Mouse (Mus musculus): ENCODE results near the gene Slc25a43.
"Not testable (repeated sequence)": the region's sequence is repeated elsewhere in the genome, so short reads cannot be mapped to it uniquely, and the experiment has no call there.

Slc25a43 gene

DNA sequence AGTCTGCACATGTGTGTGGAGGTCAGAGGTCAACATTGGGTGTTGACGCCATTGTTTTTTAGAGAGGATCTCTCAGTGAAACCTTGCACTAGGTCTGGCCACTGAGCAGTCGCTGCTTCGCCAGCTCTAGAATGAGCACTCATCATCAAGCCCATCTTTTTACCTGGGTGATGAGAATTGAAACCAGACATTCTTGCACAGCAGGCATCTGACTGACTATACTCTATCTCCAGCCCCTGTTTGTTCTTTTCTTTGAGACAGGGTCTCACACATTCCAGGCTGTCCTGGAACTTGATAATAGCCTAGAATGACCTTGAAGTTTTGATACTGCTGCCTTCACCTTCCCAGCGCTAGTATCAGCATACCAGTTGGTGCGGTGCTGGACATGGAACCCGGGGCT, 29.1 kb downstream of the Slc25a43 start:
- in situ Hi-C loops (cut with MboI; ENCODE audit: unreplicated experiment in 2 of 2), result loop anchor here in 1 of 2 experiments (25.0 kb wide), 1 partner anchor 135 kb away; the partner anchor contains the start of gene Akap17b

DNA sequence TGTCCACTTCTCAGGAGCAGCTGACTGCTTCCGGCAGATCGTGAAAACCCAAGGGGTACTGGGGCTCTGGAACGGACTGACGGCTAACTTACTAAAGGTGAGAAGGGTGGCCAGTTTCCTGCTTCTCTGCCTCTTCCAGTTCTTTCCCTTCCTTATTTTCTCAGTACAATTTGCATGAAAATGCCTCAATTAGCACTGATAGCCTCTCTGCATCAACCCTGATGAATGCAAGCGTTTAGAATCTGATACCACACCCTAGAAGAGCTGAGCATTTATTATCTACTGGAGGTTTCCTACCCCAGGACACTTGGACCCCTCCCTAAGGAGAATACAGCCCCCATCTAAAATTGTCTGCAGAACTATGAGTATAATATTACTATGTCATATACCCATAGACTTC, 32.1 kb downstream of the Slc25a43 start:
- in situ Hi-C loops (cut with MboI; ENCODE audit: unreplicated experiment in 2 of 2), result no loop called here

DNA sequence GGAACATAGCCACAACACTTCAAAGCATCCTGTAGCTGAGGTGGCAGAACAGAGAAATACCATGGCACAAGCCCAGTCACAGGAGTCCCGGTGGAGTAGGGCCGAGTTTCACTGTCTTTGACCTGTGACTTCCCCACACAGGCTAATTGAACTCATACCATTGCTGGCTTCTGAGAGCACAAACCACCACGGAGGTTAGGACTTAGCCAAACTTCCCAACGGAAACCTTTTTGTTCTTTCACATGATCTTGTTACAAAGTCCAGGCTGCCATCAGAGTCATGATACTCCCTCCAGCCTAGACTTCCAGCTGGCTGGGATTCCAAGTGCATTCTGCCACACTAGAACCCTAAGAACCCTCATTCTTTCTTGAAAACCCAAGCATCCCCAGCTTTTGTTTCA, 34.2 kb downstream of the Slc25a43 start:
- in situ Hi-C loops (cut with MboI; ENCODE audit: unreplicated experiment in 2 of 2), result no loop called here

- in situ Hi-C loops (cut with MboI; ENCODE audit: unreplicated experiment in 2 of 2), result no loop called here
Measured at GRCm38 (mm10) chrX:36789360-36789759, 45.9 kb downstream of the Slc25a43 start.

GRCm38 (mm10) chrX:36794571-36794970, 51.1 kb downstream of the Slc25a43 start:
- in situ Hi-C loops (cut with MboI; ENCODE audit: unreplicated experiment in 2 of 2), result no loop called here

DNA sequence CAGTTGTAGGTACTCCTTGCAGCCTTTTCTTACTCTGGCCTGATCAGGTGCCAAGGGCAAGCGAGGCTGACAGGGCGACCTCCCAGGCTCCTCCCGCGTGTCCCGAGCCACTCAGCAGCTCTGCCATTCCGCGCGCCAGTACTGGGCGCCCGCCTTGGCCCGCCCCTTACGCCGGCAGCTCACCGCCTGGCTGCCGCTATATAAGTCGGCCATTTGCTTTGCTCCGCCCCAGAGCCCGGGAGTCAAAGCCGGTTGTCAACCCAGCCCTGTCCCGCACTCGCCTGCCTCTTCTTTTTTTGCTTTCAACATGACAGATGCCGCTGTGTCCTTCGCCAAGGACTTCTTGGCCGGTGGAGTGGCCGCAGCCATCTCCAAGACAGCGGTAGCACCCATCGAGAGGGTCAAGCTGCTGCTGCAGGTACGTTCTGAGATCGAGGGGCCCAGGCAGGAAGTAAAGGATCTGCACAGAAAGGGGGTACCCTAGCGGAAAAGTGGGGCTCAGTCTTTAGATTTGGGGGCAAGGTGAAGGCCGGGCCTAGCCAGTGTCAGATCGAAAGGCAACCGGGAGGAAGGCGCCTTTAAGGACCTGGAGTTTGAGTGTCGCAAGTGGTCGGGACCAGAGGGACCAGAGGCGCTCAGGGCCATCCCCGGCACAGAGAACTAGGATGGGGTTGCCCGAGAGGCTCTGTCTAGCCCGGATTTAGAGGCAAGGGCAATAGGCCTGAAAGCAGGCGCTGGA, 52.1 kb downstream of the Slc25a43 start, which contains the start of gene Slc25a5:
Gene Slc25a5 (plus strand): TSS at position 228 of the 739 bp plus-strand sequence.
- in situ Hi-C loops (cut with MboI; ENCODE audit: unreplicated experiment in 2 of 2), result no loop called here

- in situ Hi-C loops (cut with MboI; ENCODE audit: unreplicated experiment in 2 of 2), result no loop called here
Measured at GRCm38 (mm10) chrX:36796163-36796581, 52.7 kb downstream of the Slc25a43 start.

GRCm38 (mm10) chrX:36796734-36797133, 53.3 kb downstream of the Slc25a43 start:
- in situ Hi-C loops (cut with MboI; ENCODE audit: unreplicated experiment in 2 of 2), result not testable (repeated sequence)

DNA sequence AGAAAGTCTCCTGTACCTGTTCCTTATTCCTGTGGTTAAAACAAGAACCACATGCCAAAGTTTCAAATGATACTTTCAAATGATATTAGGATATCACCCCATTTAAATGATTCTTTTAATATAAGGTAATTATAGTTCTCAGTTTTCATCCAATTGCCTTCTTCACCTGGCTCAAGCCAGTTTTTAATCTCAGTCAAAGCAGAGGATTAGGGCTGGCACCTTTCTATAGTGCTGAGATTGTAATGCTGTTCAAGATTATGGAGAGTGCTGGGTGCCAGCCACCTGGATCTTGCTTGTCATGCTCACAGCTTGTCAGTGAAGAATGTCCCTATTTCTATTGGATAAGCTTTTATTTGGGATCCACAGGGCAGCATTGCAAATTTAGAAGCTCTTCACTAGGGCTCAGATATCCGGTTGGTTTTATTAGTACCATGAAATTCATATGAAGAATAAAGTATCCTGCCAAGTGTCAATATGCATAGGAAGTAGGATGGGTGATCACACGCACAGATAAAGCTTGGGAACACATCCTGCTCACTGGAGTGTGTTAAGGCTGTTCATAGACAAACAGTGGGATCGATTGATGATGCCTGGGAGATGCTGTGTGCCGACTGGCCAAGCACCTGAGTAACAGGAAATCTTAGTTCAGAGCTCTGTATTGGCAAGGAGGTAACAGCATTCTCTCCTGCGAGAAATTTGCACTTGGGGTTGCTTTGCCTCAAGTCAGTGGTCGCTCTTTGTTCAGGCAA, 55.8 kb downstream of the Slc25a43 start:
- in situ Hi-C loops (cut with MboI; ENCODE audit: unreplicated experiment in 2 of 2), result no loop called here

- in situ Hi-C loops (cut with MboI; ENCODE audit: unreplicated experiment in 2 of 2), result no loop called here
Measured at GRCm38 (mm10) chrX:36803189-36803588, 59.7 kb downstream of the Slc25a43 start.

DNA sequence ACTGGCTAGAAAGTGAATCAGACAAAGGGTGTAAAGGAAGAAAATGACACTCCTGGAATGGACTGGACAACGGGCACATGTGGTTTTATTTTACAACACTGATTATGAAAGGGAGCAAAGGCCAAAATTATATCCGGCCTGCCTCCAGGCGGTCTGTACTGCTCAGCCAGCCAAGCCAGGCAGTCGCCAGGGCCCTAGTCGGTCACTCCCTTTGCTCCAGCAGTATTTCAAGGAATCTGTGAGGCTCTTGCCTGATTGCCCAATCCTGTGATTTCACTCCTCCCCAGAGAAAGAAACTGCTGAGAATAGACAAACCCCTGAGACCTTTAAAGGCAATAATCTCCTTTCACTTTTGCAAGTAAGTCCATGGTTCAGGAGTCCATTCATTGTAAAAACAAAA, 60.7 kb downstream of the Slc25a43 start:
- in situ Hi-C loops (cut with MboI; ENCODE audit: unreplicated experiment in 2 of 2), result no loop called here

DNA sequence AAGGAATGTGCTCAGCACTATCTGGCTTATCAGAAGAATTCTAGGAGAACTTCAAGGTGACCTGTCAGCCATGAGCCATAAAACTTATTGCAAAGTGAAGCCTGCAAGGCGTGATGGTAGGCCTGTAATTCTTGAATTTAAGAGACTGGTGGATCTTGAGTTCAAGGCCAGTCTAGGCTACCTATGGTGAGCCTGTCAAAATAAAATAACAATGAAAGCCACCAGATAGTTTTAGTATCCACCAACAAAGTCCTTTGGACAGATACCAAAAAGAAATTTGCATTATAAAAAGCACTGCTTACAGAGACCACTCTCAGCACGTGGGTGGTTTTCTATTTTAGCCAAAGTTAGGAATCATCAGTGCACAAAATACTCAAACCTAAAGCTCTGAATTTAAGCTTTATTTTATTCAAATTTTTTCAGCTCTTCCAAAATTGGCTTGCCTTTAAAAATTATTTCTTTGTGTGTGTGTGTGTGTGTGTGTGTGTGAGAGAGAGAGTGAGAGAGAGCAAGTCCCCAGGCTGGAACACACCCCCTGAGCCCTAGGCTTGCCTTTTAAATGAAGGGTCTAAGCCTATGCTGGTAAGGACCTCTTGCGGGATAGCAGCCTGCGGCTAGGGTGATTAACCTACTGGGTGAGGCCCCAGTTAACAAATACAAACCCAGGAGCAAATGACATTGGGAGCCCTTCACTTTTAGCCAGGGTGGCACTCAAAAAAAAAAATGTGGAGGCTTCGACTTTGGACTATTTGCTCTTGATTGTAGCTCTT, 62.2 kb downstream of the Slc25a43 start:
- in situ Hi-C loops (cut with MboI; ENCODE audit: unreplicated experiment in 2 of 2), result no loop called here

DNA sequence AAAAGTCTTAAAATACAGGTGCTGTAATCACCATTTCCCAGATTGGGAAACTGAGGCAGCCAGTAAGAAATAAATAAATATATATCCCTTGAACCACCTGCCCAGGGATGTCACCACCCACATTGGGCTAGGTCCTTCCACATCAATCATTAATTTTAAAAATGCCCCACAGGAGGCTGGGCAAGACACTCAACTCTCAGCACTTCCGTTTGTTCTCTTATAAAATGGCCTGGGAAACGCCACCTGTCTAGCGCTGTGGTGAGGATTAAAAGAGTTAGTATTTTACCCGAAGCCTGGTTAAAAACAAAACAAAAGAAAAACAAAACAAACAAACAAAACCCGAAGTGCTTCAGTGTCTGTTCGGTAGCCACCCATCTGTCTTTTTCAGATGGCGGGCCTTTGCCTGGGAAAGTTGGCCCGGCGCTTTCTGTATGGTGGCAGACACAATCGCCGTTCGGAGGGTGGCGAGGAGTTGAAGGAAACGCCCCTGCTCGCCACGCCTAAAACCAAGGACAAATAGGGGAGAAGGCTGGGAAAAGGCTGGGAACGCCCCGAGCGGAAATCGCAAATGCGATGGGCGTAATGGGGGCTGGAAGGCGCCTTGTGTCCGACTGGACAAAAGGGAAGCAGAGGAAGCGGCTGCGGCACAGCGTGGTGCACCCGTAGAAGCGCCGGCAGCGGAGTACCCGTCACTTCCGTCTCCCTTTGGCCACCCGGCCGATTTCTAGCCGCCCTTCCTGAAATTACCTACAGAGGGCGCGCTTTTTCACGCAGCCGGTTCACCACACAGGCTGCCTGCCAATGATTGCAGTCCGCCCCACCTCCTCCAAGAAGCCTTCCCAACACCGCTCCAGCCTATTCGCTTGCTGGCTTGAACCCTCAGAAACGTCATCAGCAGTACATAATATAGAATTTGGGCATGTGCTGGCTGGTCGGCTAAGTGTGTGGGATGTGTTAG, 64.2 kb downstream of the Slc25a43 start:
- in situ Hi-C loops (cut with MboI; ENCODE audit: unreplicated experiment in 2 of 2), result no loop called here

DNA sequence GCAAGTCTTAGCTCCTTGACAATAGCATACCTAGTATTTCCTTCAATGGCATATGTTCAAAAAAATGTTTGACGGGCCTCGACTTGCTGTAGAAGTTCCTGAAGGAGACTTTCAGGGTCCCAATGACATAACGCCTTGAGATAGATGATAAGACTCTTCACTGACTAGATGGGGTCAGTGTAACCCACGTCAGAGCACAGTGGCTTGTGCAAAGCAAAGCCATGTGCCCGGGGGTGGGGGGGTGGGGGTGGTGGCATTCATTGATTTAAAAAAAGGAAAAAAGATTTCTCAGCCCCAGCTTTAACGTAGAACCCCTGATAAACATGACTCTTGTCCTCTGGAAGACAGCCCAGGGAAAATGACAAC, 64.8 kb downstream of the Slc25a43 start:
- in situ Hi-C loops (cut with MboI; ENCODE audit: unreplicated experiment in 2 of 2), result no loop called here

GRCm38 (mm10) chrX:36811377-36811776, 67.9 kb downstream of the Slc25a43 start:
- in situ Hi-C loops (cut with MboI; ENCODE audit: unreplicated experiment in 2 of 2), result loop anchor here (5.0 to 10.0 kb wide), 3 partner anchors 47 to 277 kb away; no protein-coding TSS in a partner anchor

- in situ Hi-C loops (cut with MboI; ENCODE audit: unreplicated experiment in 2 of 2), result loop anchor here (5.0 to 10.0 kb wide), 3 partner anchors 49 to 279 kb away; no protein-coding TSS in a partner anchor
Measured at GRCm38 (mm10) chrX:36814161-36814836, 70.8 kb downstream of the Slc25a43 start.

DNA sequence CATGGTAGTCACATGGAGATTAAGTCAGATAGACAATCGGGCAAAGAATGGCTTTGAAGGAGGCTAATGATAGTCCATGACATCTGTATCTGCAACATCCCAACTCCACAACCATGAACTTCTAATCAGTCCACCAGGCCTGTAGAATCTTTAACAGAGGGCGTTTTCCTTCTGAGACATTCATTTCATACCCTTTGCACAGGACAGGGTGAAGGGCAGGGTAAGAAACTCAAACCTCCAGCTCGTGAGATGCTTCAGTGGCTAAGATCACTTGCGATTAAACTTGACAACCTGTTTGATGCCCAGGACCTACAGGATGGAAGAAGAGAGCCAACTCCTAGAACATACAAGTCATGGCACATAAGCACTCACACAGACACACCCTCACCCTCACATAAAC, 71.6 kb downstream of the Slc25a43 start:
- in situ Hi-C loops (cut with MboI; ENCODE audit: unreplicated experiment in 2 of 2), result loop anchor here (10.0 kb wide), 2 partner anchors 50 to 280 kb away; no protein-coding TSS in a partner anchor

DNA sequence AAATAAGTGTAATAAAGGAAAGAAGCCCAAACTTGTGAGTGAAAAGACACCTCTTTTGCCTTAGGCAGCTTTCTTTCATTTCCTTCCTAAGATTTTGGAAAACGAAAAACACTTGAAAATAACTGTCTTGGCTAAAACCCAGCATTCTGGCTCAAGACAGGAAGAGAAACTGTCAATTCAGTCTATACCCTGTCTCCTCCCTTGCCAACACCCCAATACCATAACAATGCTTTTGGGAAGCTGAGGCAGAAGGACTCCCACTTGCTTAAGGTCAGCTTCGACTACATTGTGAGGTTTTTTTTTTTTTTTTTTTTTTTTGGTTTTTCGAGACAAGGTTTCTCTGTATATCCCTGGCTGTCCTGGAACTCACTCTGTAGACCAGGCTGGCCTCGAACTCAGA, 72.0 kb downstream of the Slc25a43 start:
- in situ Hi-C loops (cut with MboI; ENCODE audit: unreplicated experiment in 2 of 2), result loop anchor here (10.0 kb wide), 2 partner anchors 51 to 281 kb away; no protein-coding TSS in a partner anchor

GRCm38 (mm10) chrX:36816368-36816899, 73.0 kb downstream of the Slc25a43 start:
- in situ Hi-C loops (cut with MboI; ENCODE audit: unreplicated experiment in 2 of 2), result loop anchor here (10.0 kb wide), 2 partner anchors 52 to 282 kb away; no protein-coding TSS in a partner anchor
